Mouse (Mus musculus) B cell, adult (primary cell): ENCODE results near the gene Cd209b. TPM values are rescaled to one million over a fixed set of nuclear protein-coding genes. Genes with fewer than 3 reads are reported as not detected.

Source experiments
- total RNA-seq: library from RNA; stranded (reverse); gene quantifications from 4 replicates; pipeline ENCODE4 v1.2.4, GENCODE M21; 2023; ENCODE audit not compliant: inconsistent age

The Cd209b gene
- not detected in 4 replicates for total RNA-seq

GRCm38 (mm10) chr8:3926744-3927143 is at the start of gene Cd209b:
Gene Cd209b (minus strand): TSS chr8:3926844.

GRCm38 (mm10) chr8:3954646-3955045 is 28.0 kb upstream of the Cd209b start, which contains the start of gene Cd209c:
Gene Cd209c (minus strand): TSS chr8:3954746.

GRCm38 (mm10) chr8:3878455-3878854 is 48.2 kb downstream of the Cd209b start, which contains the start of gene Cd209d:
Gene Cd209d (minus strand): TSS chr8:3878555.

Other genes starting within 250 kb of the Cd209b start
- gene Fcer2a, start 232.7 kb downstream of the Cd209b start, total RNA-seq, result 517 to 653 TPM (median 596 TPM) in 4 replicates
- gene Clec4g, start 206.2 kb downstream of the Cd209b start, total RNA-seq, result 0.35 TPM in 1 of 4 replicates, not detected in the others
- gene Cd209a, start 177.9 kb downstream of the Cd209b start, total RNA-seq, result 0.35 to 1.5 TPM (median 0.90 TPM) in 4 replicates
- not detected in 4 replicates for gene Cd209e, start 72.5 kb downstream of the Cd209b start, total RNA-seq
- gene Cd209d, start 48.3 kb downstream of the Cd209b start, total RNA-seq, result not detected in 4 replicates
- gene Cd209c, start 27.9 kb upstream of the Cd209b start, total RNA-seq, result not detected in 4 replicates
- not detected in 4 replicates for gene Cd209f, start 179.0 kb upstream of the Cd209b start, total RNA-seq
- not detected in 4 replicates for gene Cd209g, start 207.3 kb upstream of the Cd209b start, total RNA-seq
- 27.0 to 34.1 TPM (median 29.8 TPM) in 4 replicates for gene Evi5l, start 239.7 kb upstream of the Cd209b start, total RNA-seq